Mouse (Mus musculus) right cerebral cortex, postnatal 36 days (tissue): ENCODE results near the gene Lrig3.

ENCODE experiments used
- DNase-seq, 2 experiments: peaks; one replicate each; pipeline ENCODE4 v3.0.0; 2022; ENCODE audit warnings: low spot score in 2 of 2, mixed read lengths in 1 of 2

Lrig3 gene

DNA sequence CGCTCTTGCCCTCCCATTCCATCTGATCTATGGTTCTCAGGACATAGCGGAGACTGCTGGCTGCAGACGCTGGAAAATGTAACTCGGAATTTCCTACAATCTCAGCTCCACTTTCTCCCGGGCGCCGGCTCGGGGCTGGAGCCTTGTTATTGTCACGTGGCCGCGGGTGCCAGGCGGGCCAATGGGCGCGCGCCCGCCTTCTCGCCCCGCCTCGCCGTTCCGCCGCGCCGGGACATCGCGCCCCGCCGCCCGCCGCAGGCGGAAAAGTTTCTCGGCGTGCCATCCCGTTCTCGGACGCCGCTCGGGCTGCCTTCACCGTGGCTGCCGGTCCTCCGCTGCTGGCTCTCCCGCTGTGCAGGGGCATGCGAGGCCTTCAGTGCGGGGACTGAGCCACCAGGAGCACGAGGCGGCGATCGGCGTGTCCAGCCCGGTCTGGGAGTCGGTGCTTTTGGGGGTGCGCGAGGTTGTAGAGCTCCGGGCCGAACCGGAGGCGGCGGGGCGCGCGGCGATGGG lies at the start of gene Lrig3:
TSS of gene Lrig3 (plus strand) at position 201 of the 513 bp plus-strand sequence.
- peak; percentile 41 to 55 for DNase-seq

DNA sequence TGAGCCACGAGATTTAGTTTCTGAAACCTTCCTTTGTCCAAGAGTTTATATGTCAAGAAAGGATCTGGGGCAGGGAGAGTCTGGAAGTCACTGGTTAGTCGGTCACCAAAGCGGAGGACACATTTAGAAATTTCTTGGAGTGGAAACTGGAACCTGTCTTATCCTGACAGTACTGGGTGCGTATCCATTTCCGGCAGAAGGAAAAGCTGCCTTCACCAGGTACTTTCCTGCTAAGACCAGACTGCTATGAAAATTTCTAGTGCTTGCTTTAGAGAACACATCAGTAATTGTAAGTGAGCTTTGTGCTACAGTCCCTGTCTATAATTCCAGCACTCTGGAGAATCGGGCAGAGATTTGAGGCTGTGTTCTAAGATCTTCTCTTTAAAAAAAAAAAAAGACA lies 49.2 kb upstream of the Lrig3 start:
- DNase-seq: no peak

- no peak for DNase-seq
Observed at GRCm38 (mm10) chr10:125917436-125917871, 48.5 kb upstream of the Lrig3 start.

- no peak for DNase-seq
Observed at GRCm38 (mm10) chr10:125918994-125919393, 47.0 kb upstream of the Lrig3 start.

DNA sequence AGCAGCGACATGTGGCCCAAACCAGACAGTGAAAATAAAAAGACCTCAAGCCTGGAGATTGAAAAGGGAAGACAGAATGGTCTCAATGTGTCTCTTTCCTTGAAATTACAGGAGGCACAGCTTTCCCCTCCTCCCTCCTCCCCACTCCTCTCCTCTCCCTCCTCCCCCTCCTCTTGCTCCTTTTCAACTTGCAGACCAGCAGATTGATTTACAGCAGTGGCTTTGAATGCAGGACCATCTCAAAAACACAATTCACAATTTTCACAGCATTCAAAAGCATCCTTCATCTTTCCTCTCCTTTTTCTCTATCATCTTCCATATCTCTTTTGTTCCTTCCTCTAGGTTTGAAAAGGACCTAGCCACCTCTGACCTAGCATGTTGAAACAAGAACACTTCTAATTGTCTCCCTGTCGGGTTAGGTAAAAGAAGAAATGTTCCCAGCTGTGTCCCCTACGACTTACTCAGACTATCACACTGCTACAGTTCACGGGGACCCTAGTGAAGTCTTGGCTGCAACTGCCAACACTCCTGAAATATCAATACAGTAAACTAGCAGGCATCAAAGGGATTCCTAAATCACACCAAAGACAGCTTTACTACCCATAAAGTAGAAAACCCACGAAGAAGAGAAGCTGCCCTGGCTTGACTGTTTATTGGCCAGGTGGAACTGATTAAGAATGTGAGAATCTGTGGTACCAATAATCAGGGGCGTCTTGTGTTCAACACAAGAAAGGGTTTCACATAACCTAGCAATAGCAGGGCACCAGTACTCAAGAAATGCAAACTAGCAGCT lies 44.1 kb upstream of the Lrig3 start:
- no peak for DNase-seq

DNA sequence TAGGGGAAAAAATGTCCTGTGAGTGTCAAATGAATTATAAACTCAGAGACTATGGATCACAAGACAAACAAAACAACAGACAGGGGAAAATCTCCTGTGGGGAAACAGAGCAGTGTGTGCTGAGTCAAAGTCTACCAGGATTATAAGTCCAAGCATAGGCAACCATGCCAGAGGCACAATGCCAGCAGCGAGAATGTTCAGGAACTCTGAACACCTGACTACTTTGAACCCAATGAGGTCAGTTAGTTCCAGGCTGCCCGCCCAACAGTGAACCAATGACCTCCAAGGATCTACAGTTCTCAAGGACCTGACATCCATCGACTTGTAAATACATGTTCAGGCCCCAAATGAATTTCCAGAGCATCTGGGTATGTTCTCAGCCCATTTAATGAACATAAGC lies 36.0 kb upstream of the Lrig3 start:
- no peak for DNase-seq

- DNase-seq: no peak
Observed at GRCm38 (mm10) chr10:125933388-125933787, 32.6 kb upstream of the Lrig3 start.

DNA sequence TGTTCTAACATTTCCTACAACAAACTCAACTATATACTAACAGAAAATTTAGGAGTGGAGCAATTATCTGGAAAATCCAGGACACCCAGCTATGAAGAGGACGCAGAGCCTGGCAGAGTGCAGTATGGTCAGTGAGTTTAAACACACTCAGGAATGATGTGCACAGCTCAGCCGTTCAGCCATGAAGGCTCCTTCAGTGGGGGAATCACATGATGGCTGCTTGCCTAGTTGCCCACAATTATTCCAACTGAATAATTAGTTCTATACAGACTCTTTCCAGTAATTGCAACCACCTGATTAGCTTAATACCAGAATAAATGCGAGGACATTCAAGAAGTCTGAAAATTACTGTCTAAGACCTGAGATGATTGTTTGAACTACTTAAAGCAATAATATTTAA lies 31.9 kb upstream of the Lrig3 start:
- DNase-seq: no peak

- no peak for DNase-seq
Observed at GRCm38 (mm10) chr10:125937517-125938497, 28.2 kb upstream of the Lrig3 start.

GRCm38 (mm10) chr10:125938528-125939402 lies 27.2 kb upstream of the Lrig3 start:
- DNase-seq: no peak

DNA sequence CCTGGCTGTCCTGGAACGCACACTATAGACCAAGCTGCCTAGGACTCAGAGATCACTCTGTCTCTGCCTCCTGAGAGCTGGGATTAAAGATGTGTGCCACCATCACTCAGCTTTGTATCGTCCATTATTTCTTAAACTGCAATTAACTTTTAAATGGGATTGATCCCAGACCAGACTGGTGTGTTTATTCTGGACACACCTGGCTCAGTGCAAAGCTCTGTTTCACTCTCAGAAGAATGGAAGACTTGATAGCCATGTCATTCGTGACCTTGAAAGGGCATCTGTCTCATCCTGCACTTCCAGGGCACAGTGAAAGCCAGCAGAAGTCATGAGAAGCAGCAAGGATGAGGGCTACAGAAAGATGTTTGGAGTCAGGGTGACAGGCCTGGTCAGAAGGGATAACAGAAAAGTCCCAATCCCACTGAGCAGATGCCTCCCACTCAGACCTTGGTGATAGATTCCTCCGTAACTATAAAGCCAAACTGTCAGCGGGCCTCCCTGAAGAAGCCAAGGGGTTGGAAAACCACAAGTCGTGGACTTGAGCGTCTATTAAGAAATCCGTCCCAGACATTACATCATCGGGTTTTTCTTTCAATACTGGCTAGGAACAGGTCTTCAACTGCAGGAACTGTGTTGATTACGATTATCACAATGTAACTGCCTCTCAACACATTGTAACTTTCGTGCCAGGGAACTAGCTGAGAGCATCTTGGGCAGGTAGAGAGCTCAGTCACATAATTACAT lies 25.5 kb upstream of the Lrig3 start:
- DNase-seq: no peak

DNA sequence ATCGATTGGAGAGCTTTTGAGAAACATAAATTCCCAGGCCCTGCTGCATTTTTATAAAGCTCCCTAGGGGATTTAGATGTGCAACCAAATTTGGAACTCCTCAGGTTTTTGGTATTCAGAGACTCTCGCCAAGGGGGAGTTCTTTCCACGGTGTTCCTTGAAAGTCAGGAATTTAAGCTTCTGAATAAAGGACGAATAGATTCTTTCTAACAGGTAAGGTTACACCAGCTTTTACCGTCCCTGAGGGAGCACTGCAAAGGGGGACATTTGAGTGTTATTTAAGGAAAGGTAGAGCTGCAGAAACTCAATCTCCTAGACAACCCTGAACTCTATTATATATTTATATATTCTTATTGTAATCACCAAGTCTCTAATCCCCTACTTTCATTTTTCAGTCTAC lies 22.9 kb upstream of the Lrig3 start:
- no peak for DNase-seq

GRCm38 (mm10) chr10:125944762-125945504 lies 21.0 kb upstream of the Lrig3 start:
- DNase-seq: no peak

DNA sequence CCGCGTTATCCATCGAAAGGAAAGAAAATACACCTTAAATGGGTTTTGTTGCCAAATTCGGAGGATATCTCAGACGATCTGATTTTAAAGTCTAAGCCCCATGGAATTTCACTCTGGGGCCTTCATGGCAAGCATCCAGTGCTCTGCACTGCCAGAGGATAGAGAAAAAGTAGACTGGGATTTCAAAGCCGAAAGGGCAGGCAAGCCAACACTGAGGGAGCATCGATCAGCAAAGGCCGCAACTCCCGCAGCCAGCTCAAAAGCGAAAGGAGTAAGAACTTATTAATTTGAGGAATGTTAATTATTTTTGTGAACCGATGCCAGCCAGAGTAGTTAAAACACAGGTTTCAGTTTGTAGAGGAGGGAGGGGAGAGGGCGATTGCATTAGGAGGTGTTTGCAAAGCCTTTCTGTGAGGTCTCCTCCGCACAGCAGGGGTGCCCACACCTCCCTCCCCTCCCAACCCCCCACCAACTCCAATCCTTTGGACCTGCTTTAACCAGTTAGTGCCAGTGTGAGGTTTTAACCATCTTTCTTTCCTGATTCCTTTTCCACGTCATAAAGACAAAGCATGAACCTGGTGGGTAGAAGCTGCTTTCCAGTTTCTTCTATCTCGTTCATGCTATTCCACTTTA lies 17.0 kb upstream of the Lrig3 start:
- no peak for DNase-seq

DNA sequence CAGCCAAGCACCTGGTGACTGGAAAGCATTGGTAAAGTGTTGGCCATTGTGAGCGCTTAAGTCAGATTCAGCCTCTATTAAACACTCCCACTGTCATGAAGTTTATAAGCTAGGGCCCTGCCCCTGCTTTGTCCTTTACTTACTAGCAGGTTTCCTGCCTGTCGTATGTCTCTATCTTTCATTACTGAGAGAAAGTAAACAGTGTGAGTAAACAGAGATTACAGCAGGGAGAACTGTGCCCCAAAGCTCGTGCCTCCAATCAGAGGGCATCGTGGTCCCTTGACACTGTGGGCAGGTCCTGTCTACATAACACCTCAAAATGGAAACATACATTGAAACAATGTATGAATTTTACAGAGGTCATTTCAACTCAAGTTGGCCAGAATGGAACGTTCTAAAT lies 14.3 kb upstream of the Lrig3 start:
- no peak for DNase-seq

DNA sequence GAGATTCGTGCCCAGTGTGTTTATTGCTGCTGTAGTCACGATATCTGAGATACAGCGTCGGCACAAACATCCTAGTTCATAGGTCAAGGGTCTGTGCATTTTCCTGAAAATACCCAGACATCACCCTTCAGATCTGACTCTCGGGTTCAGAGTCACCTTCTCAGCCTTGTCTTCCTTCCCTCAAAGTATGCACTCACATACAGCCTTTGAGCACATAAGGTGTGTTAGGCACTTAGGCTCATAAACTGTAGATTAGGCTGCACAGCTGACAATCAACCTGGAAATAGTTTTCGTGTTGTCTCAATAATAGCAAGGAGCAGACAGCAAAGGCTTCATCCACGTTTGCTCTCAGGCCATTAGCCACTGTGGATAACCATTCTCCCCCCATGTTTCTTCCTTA lies 11.6 kb upstream of the Lrig3 start:
- DNase-seq: no peak

GRCm38 (mm10) chr10:125954747-125955530 lies 11.0 kb upstream of the Lrig3 start:
- no peak for DNase-seq

DNA sequence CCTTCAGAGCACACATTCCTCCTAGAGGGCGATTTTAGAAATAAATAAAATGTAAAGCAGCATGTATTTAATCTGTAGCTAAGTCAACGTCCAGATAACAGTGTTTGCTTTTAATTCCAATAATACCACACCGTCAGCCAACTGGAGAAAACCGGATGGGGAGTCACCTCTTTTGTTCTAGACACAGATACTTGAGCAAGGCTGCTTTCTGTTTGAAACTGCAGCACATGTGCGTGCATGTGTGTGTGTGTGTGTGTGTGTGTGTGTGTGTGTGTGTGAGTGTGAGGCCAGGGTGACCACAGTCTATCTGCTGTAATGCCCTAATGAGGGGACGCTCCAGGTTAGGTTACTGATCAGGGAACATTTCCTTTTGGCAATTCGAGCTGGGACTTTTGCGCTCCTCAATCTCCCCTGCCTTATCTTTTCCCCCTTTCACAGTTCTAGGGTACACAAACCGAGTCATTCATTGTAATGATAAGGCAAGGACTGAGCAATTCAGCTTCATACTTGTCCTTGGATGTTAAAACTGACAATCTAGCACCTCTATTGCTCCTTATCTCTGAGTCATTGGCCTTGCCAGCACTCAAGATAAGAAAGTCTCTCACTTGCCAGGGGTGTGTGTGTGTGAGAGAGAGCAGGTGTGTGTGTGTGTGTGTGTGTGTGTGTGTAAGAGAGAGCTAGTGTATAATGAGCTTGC lies 4.4 kb upstream of the Lrig3 start:
- DNase-seq: no peak
